Mouse (Mus musculus) hindbrain, embryonic 10.5 days (tissue): ENCODE data around the gene Nmd3. TPM values are rescaled to one million over a fixed set of nuclear protein-coding genes. Genes with fewer than 3 reads are reported as not detected.

Source experiments
- DNase-seq: peaks from one replicate; pipeline ENCODE4 v3.0.0-alpha.2; 2017; ENCODE audit warnings: low spot score
- H3K27ac ChIP-seq: fragments of 300-500 bp; sonication (generic); 2 replicates; pipeline ENCODE4 v1.5.1; 2016; ENCODE audit warnings: mild to moderate bottlenecking, moderate library complexity
- H3K27me3 ChIP-seq: fragments of 300-500 bp; sonication (generic); 2 replicates; pipeline ENCODE4 v1.6.1; 2016; ENCODE audit warnings: mild to moderate bottlenecking; ENCODE audit not compliant: poor library complexity, insufficient read depth, severe bottlenecking
- H3K36me3 ChIP-seq: fragments of 300-500 bp; sonication (generic); 2 replicates; pipeline ENCODE4 v1.6.1; 2016; ENCODE audit warnings: mild to moderate bottlenecking, moderate library complexity
- H3K4me1 ChIP-seq: fragments of 300-500 bp; sonication (generic); replicated peaks from 2 replicates; pipeline ENCODE4 v1.6.1; 2016; ENCODE audit warnings: mild to moderate bottlenecking
- H3K4me3 ChIP-seq: fragments of 300-500 bp; sonication (generic); 2 replicates; pipeline ENCODE4 v1.5.1; 2016; ENCODE audit warnings: mild to moderate bottlenecking, moderate library complexity
- H3K9me3 ChIP-seq: fragments of 300-500 bp; sonication (generic); 2 replicates; pipeline ENCODE4 v1.6.1; 2016; ENCODE audit warnings: mild to moderate bottlenecking, moderate library complexity
- WGBS: fragments of 180-500 bp; shearing (Covaris S2); methylation state at CpG from one replicate; pipeline ENCODE4 v1.1.7; 2016; 5-methylcytosine and 5-hydroxymethylcytosine counted together
- polyA plus RNA-seq: library from polyadenylated mRNA; unstranded; fragments of >200 nt; fragmentation: Nextera tagmentation; extraction: Ambion mirVana; gene quantifications from 2 replicates; pipeline ENCODE4 v1.2.1, GENCODE M21; 2016

The Nmd3 gene
- polyA plus RNA-seq, 1 experiment from 2014 or later: 130 TPM

DNA sequence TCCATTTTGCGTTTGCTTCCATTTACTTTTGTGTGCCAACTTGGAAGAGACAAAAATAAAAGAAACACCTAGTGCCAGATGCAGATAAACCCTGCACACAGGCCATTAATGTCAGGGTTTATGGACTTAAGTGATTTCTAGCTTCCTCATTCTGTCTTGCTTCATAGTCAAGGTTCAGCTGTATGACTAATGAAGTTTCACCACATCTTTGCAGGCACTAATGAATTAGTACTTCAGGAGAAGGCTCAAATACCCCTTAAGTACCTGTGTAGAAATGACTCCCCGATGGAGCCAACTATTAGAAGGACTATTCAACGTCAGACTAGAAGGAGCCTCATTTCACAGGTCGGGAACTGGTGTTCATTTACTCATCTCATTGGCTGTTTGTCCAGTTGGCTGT lies 51.6 kb downstream of the Nmd3 start:
- Histone ChIP-seq H3K27me3 (no peaks in the 10 kb centered on the region), H3K4me1 (no peaks in the 10 kb centered on the region), H3K4me3 (no peak overlapping the region), H3K9me3 (no peaks in the 10 kb centered on the region), H3K27ac (no peak overlapping the region), H3K36me3 (no peaks in the 10 kb centered on the region)
- 94% methylated on average over 4 of the region's 4 CpGs for WGBS
- no peak for DNase-seq

DNA sequence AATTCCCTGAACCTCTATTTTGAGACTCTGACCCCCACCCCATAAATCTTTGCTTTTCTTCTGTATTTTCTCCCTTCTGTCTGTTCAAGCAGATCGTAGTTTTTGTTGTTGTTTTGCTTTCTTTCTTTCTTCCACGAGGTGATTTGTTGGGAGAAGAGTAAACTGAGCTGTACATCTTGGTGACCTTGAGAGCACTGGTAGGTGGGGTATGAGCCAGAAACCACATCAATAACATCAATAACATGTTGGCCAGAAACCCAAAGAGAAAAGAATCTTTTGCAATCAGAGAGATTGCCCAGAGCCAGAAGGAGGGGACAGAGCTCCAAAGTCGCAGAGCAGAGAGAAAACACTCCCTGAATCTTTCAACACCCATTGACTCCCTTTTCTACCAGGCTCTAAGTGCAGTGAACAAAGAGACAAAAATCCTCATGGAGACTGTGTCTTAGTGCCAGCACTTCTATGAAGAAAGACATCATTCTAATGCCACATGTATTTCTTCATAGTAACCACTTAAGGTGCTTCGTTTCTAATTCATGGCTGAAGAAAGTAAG lies 57.5 kb downstream of the Nmd3 start:
- 84% methylated on average over 4 of the region's 4 CpGs for WGBS
- no peaks in the 10 kb centered on the region for H3K27me3 ChIP-seq
- no peaks in the 10 kb centered on the region for H3K9me3 ChIP-seq
- H3K4me3 ChIP-seq: no peak overlapping the region
- DNase-seq: no peak
- no peak overlapping the region for H3K27ac ChIP-seq
- H3K4me1 ChIP-seq: no peaks in the 10 kb centered on the region
- no peaks in the 10 kb centered on the region for H3K36me3 ChIP-seq

DNA sequence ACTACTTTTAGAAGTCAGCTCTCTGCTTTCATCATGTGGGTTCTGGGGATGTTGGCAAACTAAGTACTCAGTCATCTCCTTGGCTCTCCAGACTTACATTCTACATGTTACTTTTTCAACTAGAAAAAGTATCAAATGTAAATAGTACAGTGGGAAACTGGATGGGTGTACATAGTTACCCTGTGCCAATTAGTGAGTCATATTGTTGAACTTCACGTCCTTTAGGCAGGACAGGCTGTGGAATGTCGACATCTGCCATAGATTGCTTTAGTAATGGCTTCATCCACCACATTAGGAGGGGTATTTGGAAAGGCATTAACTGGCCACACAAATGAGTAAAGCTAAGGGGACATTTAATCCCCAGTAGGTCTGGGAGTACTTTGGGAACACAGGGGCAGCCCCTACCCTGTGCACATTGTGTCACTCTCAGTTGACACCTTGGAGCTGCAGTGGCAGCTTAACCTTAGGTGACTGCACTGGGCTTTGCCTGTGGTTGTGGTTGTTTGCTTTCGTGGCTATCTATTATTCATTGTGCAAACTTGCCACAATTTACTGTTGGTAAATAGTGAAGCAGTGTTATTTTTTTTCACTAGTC lies 71.1 kb downstream of the Nmd3 start:
- DNase-seq: no peak
- no peaks in the 10 kb centered on the region for H3K36me3 ChIP-seq
- no peak overlapping the region for H3K27ac ChIP-seq
- no peaks in the 10 kb centered on the region for H3K4me1 ChIP-seq
- WGBS: 85% methylated on average over 3 of the region's 3 CpGs
- 0 out of 2 replicates have a peak, but pooled peaks cover 2% of the 10 kb centered on the region for H3K9me3 ChIP-seq
- no peak overlapping the region for H3K4me3 ChIP-seq
- H3K27me3 ChIP-seq: no peaks in the 10 kb centered on the region

DNA sequence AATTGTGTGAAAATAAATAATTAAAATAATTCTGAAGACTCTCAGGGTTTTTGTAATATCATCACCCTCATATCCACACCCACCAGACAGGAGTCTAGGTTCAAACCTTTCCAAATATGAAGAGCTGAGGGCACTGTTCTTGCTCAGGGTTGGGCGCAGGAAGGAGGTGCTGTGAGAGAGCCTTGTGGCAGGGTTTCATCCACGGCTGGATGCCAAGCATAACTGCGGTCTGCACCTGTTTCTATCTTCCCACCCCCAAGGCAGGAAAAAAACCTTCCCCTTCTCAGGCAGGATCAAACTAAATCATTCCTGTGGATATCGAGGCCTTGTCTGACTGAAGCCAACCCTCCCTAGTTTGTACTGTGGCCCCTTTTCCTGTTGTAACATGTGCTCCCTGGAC lies 75.7 kb downstream of the Nmd3 start:
- no peak for DNase-seq
- WGBS: 82% methylated on average over 4 of the region's 4 CpGs
- Histone ChIP-seq H3K4me1 (no peaks in the 10 kb centered on the region), H3K9me3 (0 out of 2 replicates have a peak, but pooled peaks cover 2% of the 10 kb centered on the region), H3K27me3 (no peaks in the 10 kb centered on the region), H3K36me3 (no peaks in the 10 kb centered on the region), H3K4me3 (no peak overlapping the region), H3K27ac (no peak overlapping the region)

DNA sequence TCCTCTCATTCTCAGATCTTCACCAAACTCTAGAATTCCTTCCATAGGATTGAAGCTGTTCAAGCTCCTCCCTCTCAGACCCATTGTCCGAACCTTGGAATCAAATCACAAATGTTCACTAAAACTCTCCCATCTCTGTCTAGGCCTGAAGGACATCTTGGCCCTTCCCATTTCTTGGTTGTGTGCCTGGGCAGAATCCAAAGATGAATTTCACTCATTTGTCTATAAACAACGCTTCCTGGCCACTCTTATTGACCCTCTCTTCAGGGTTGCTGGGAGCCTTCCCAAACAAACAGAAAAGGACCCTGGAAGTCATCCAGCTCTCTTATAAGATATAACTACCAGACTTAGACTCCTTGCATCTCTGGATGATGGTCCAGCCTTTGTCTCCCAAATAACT lies 76.2 kb downstream of the Nmd3 start:
- Histone ChIP-seq H3K9me3 (0 out of 2 replicates have a peak, but pooled peaks cover 2% of the 10 kb centered on the region), H3K27ac (no peak overlapping the region), H3K27me3 (no peaks in the 10 kb centered on the region), H3K36me3 (no peaks in the 10 kb centered on the region), H3K4me1 (no peaks in the 10 kb centered on the region), H3K4me3 (no peak overlapping the region)
- 91% methylated on average over 2 of the region's 2 CpGs for WGBS
- DNase-seq: no peak

DNA sequence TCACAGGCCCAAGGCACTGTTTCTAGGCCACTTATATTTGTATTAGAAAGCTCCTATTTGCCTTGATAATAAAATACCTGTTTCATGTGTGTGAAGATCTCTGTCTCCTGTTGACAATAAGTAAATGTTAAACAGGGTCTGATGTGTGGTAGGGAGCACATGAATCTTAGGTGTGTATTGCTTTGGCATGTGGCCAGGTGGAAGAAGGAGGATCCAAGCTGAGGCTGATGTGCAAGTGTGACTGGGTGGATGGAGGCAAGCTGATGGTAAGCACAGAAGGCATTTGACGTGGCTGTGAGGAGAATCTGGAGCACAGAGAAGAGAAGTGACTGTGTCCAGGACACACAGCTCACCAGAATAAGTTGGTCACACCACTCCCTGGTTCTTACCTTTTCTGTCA lies 77.3 kb downstream of the Nmd3 start:
- DNase-seq: no peak
- H3K9me3 ChIP-seq: no peaks in the 10 kb centered on the region
- H3K4me3 ChIP-seq: no peak overlapping the region
- no peaks in the 10 kb centered on the region for H3K36me3 ChIP-seq
- H3K4me1 ChIP-seq: no peaks in the 10 kb centered on the region
- 81% methylated on average over 1 of the region's 1 CpGs for WGBS
- no peaks in the 10 kb centered on the region for H3K27me3 ChIP-seq
- H3K27ac ChIP-seq: no peak overlapping the region

DNA sequence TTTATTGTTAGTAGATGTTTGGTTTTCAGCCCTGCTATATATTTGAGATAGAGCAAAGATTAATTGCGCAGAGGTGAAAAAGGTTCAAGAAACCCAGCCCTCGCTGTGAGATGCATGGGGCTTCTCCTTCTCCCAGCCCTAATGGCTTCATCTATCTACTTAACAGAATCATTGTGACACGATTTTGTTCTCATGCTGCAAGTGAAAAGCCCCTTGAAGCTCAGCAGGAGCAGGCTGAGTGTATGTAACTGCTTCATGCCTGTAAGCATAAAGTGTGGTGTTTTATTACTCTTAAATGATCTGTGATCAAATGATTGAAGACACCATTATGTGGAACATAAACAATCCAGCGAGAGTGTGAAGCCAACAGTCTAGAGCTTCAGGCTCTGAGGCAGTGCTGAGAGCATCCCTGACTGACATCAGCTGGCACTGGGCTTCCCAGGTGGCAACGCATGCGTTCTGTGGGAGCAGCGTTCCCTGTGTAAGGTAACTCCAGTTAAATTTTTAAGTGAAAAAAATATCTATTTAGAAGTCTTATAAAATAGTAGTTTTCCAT lies 79.1 kb downstream of the Nmd3 start:
- Histone ChIP-seq H3K4me3 (no peak overlapping the region), H3K27me3 (no peaks in the 10 kb centered on the region), H3K27ac (no peak overlapping the region), H3K9me3 (no peaks in the 10 kb centered on the region), H3K4me1 (no peaks in the 10 kb centered on the region), H3K36me3 (no peaks in the 10 kb centered on the region)
- 78% methylated on average over 7 of the region's 7 CpGs for WGBS
- DNase-seq: no peak

DNA sequence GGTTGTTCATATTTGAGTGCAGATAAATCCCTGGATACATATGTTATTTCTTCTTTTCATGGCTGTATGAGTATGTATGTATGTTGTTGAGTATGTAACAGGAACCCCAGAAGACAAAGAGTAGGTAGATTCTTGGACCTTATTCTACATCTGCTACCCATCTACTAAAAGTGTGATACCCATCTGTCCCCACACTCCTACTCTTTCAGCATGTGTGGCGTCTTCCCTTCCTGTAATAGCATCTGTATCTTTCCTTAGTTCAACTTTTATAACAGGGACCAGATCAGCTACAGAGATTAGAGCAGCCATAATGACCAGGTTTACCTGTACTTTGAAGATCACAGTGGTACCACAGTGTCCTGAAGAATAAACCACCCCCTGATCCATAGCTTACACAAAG lies 81.4 kb downstream of the Nmd3 start:
- H3K27me3 ChIP-seq: no peaks in the 10 kb centered on the region
- no peaks in the 10 kb centered on the region for H3K36me3 ChIP-seq
- DNase-seq: no peak
- no peak overlapping the region for H3K27ac ChIP-seq
- no peaks in the 10 kb centered on the region for H3K4me1 ChIP-seq
- no peak overlapping the region for H3K4me3 ChIP-seq
- WGBS: 96% methylated on average over 1 of the region's 1 CpGs
- H3K9me3 ChIP-seq: no peaks in the 10 kb centered on the region

Other genes starting within 250 kb of the Nmd3 start
- gene B3galnt1, start 123.0 kb upstream of the Nmd3 start, polyA plus RNA-seq: 33.0 and 33.8 TPM in 2 replicates
- 0.12 and 0.25 TPM in 2 replicates for gene Sptssb, start 138.0 kb downstream of the Nmd3 start, polyA plus RNA-seq